Mouse (Mus musculus) midbrain, embryonic 10.5 days (tissue): ENCODE measurements around the gene Auts2. TPM values are rescaled to one million over a fixed set of nuclear protein-coding genes. Genes with fewer than 3 reads are reported as not detected.

Source experiments
- DNase-seq: peaks from one replicate; pipeline ENCODE4 v3.0.0-alpha.2; 2017; ENCODE audit warnings: low spot score
- H3K27ac ChIP-seq: fragments of 300-500 bp; sonication (generic); replicated peaks from 2 replicates; pipeline ENCODE4 v1.5.1; 2016; ENCODE audit warnings: mild to moderate bottlenecking
- H3K27me3 ChIP-seq: fragments of 300-500 bp; sonication (generic); 2 replicates; pipeline ENCODE4 v1.6.1; 2016; ENCODE audit warnings: low read depth, mild to moderate bottlenecking; ENCODE audit not compliant: poor library complexity, severe bottlenecking
- H3K36me3 ChIP-seq: fragments of 300-500 bp; sonication (generic); 2 replicates; pipeline ENCODE4 v1.6.1; 2016; ENCODE audit warnings: mild to moderate bottlenecking, moderate library complexity
- H3K4me1 ChIP-seq: fragments of 300-500 bp; sonication (generic); 2 replicates; pipeline ENCODE4 v1.6.1; 2016
- H3K4me3 ChIP-seq: fragments of 300-500 bp; sonication (generic); 2 replicates; pipeline ENCODE4 v1.5.1; 2016; ENCODE audit warnings: mild to moderate bottlenecking, moderate library complexity
- H3K9me3 ChIP-seq: fragments of 300-500 bp; sonication (generic); replicated peaks from 2 replicates; pipeline ENCODE4 v1.6.1; 2016; ENCODE audit warnings: mild to moderate bottlenecking
- WGBS: fragments of 180-500 bp; shearing (Covaris S2); methylation state at CpG from one replicate; pipeline ENCODE4 v1.1.7; 2016; 5-methylcytosine and 5-hydroxymethylcytosine counted together
- polyA plus RNA-seq: library from polyadenylated mRNA; unstranded; fragments of >200 nt; fragmentation: Nextera tagmentation; extraction: Ambion mirVana; gene quantifications from 2 replicates; pipeline ENCODE4 v1.2.1, GENCODE M21; 2016

Gene Auts2
- polyA plus RNA-seq, 1 experiment from 2014 or later: 32.3 TPM

DNA sequence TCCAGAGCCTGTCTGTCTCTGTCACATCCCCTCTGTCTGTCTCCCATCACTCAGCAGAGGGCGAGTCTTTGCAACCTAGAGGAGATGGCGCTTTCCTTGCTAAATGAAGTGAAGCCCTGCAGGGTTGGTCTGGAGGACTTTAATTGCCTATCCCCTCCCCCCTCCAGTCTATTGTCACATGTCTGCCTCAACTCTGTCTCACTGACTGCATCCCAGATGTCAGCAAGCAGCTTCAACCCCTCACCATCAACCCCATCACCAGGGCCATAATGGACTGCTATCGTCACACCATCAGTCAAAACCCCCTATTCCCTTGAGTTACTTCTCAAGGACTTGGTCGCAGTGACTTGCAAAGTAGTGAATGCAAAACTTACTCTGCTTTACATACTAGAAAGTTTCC is 402.3 kb downstream of the Auts2 start:
- DNase-seq: no peak
- H3K27me3 ChIP-seq: 0 out of 2 replicates have a peak, but pooled peaks cover 3% of the 10 kb centered on the region

DNA sequence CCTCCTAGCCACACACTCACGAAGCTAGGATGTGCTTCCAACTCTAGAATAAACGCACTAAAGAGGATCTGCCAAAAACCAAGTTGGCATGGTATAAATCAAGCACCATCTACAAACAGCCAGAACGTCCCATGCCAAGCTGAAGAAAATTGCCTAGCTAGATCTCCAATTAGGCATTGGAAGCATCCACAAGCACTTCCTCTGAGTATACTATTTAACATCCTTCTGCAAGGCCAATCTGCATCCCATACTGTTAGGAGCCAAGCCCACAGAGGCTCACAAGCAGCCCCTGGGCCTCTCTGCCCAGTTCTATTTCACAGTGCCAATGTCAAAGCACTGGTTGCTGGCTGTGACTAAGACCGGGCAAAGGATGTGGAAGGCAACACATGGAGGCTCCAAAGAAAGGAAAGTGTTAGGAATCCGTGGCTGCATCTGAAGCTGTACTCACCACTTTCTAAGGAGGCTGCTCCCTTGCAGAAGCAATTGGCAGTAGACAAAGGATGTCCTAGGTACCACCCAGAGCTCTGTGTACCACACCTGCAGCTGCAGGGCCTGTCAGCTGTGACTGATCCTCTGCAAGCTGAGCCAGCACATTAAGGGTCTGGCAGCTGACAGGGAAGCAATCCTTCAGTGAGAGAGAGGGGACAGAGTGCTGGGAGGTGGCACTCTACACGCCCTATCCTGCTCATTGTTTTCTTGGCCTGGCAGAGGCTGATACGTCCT is 407.0 kb downstream of the Auts2 start:
- H3K27me3 ChIP-seq: 0 out of 2 replicates have a peak, but pooled peaks cover 3% of the 10 kb centered on the region
- no peak for DNase-seq
- no peak overlapping the region for H3K4me3 ChIP-seq
- 67% methylated on average over 7 of the region's 7 CpGs for WGBS
- H3K36me3 ChIP-seq: no peaks in the 10 kb centered on the region
- H3K27ac ChIP-seq: no peak overlapping the region
- no peaks in the 10 kb centered on the region for H3K9me3 ChIP-seq
- 0 out of 2 replicates have a peak, but pooled peaks cover 5% of the 10 kb centered on the region for H3K4me1 ChIP-seq

More for the DNA sequence above, 402.3 kb downstream of the Auts2 start:
- Histone ChIP-seq H3K36me3 (no peaks in the 10 kb centered on the region), H3K4me3 (no peak overlapping the region), H3K27ac (no peak overlapping the region), H3K9me3 (no peaks in the 10 kb centered on the region), H3K4me1 (0 out of 2 replicates have a peak, but pooled peaks cover 5% of the 10 kb centered on the region)
- WGBS: 74% methylated on average over 4 of the region's 4 CpGs

GRCm38 (mm10) chr5:132131948-132132347 is 411.2 kb downstream of the Auts2 start:
- 0 out of 2 replicates have a peak, but pooled peaks cover 3% of the 10 kb centered on the region for H3K27me3 ChIP-seq
- 0 out of 2 replicates have a peak, but pooled peaks cover 5% of the 10 kb centered on the region for H3K4me1 ChIP-seq
- H3K9me3 ChIP-seq: no peaks in the 10 kb centered on the region
- no peak for DNase-seq
- no peak overlapping the region for H3K27ac ChIP-seq
- H3K4me3 ChIP-seq: no peak overlapping the region
- no peaks in the 10 kb centered on the region for H3K36me3 ChIP-seq
- 92% methylated on average over 3 of the region's 3 CpGs for WGBS

GRCm38 (mm10) chr5:132130577-132130976 is 412.6 kb downstream of the Auts2 start:
- Histone ChIP-seq H3K27ac (no peak overlapping the region), H3K4me1 (no peaks in the 10 kb centered on the region), H3K27me3 (no peaks in the 10 kb centered on the region), H3K9me3 (no peaks in the 10 kb centered on the region), H3K36me3 (no peaks in the 10 kb centered on the region), H3K4me3 (no peak overlapping the region)
- 82% methylated on average over 4 of the region's 4 CpGs for WGBS
- no peak for DNase-seq

DNA sequence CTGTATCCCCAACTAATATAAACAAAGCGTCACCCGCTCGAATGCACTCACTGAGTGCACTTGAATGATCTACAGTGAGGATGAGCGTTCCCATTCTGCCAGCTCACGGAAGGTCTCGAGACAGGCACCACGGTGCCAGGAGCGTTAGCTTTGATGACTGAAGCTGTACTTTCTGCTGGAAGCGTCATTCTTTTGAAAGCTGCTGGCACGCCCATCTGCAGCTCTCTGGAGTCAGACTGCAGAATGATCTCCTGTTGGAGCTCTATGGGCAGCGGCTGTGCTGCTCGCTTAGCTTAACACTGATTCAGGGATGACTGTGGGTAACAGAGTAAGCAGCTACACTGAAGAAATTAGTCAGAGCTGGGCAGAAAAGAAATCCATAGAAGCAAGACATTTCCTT is 416.5 kb downstream of the Auts2 start:
- no peak for DNase-seq
- Histone ChIP-seq H3K4me1 (no peaks in the 10 kb centered on the region), H3K27ac (no peak overlapping the region), H3K4me3 (no peak overlapping the region), H3K36me3 (no peaks in the 10 kb centered on the region), H3K27me3 (no peaks in the 10 kb centered on the region), H3K9me3 (no peaks in the 10 kb centered on the region)
- WGBS: 91% methylated on average over 12 of the region's 12 CpGs

DNA sequence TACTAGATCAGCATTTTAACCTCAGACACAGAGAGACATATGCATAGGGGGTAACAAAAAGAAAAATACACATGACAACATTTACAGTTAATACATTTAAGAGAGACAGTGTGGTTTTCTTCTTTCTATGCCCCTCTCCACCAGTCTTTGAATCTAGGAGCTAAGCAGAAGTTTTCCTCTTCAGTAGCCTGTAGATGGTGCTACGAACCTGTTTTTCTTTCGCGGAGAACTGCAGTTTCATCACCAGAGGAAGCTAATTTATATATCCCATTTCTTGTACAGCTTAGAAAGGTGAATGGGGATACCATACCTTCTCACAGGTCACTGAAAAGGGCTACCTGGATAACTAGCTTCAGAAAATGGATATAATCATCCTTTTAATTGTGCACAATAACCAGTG is 427.5 kb downstream of the Auts2 start:
- H3K9me3 ChIP-seq: no peaks in the 10 kb centered on the region
- no peak for DNase-seq
- no peaks in the 10 kb centered on the region for H3K4me1 ChIP-seq
- no peak overlapping the region for H3K4me3 ChIP-seq
- H3K27ac ChIP-seq: no peak overlapping the region
- H3K27me3 ChIP-seq: no peaks in the 10 kb centered on the region
- WGBS: 79% methylated on average over 3 of the region's 3 CpGs
- H3K36me3 ChIP-seq: no peaks in the 10 kb centered on the region

- H3K27me3 ChIP-seq: no peaks in the 10 kb centered on the region
- 80% methylated on average over 8 of the region's 8 CpGs for WGBS
- H3K4me1 ChIP-seq: no peaks in the 10 kb centered on the region
- no peaks in the 10 kb centered on the region for H3K36me3 ChIP-seq
- no peaks in the 10 kb centered on the region for H3K9me3 ChIP-seq
- H3K27ac ChIP-seq: no peak overlapping the region
- DNase-seq: no peak
- no peak overlapping the region for H3K4me3 ChIP-seq
Observed at GRCm38 (mm10) chr5:132114561-132115301, 428.4 kb downstream of the Auts2 start.

DNA sequence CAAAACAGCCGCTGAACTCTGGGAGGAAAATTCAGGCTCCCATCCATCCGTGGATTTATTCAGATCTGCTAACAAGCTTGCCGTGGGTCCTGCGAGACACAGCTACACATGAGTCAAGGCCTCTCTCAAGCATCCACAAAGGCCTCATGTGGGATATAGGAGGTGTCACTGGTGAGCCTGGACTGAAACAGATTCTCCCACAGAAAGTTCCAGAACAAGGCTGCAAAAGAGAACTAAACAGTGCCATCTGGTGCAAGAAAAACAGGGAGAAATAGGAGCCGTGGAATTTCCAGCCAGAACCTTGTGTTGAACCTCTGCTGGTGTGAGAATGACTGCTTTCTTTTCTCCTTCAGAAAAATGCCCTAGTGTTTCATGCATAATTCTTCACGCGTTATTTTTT is 429.7 kb downstream of the Auts2 start:
- H3K27me3 ChIP-seq: no peaks in the 10 kb centered on the region
- 84% methylated on average over 7 of the region's 7 CpGs for WGBS
- no peak for DNase-seq
- H3K36me3 ChIP-seq: no peaks in the 10 kb centered on the region
- no peak overlapping the region for H3K27ac ChIP-seq
- H3K4me1 ChIP-seq: no peaks in the 10 kb centered on the region
- H3K9me3 ChIP-seq: no peaks in the 10 kb centered on the region
- no peak overlapping the region for H3K4me3 ChIP-seq

DNA sequence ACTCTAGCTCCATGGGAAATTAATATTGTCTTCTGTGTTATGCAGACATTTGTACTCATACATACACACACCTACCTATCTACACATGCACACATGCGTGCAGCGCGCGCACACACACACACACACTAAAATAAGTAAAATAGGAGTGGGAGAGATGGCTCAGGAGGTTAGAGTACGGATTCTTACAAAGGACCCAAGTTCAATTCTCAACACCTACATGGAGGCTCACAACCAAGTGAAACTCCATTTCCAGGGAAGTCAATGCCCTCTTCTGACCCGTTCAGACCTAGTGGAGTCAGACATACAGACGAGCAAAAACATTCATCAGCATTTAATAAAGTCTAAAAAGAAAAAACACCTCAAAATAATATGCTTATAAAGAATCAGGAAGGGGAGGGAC is 430.5 kb downstream of the Auts2 start:
- WGBS: 93% methylated on average over 7 of the region's 7 CpGs
- DNase-seq: no peak
- no peak overlapping the region for H3K27ac ChIP-seq
- no peaks in the 10 kb centered on the region for H3K27me3 ChIP-seq
- no peaks in the 10 kb centered on the region for H3K4me1 ChIP-seq
- no peaks in the 10 kb centered on the region for H3K36me3 ChIP-seq
- H3K4me3 ChIP-seq: no peak overlapping the region
- no peaks in the 10 kb centered on the region for H3K9me3 ChIP-seq

- no peaks in the 10 kb centered on the region for H3K36me3 ChIP-seq
- 90% methylated on average over 4 of the region's 4 CpGs for WGBS
Observed at GRCm38 (mm10) chr5:132102426-132102825, 440.7 kb downstream of the Auts2 start.

GRCm38 (mm10) chr5:132098461-132098860 is 444.7 kb downstream of the Auts2 start:
- no peak overlapping the region for H3K4me3 ChIP-seq
- H3K9me3 ChIP-seq: no peaks in the 10 kb centered on the region
- peaks cover 13% of the 10 kb centered on the region; the same call in 1 of the 2 replicates for H3K27me3 ChIP-seq
- no peaks in the 10 kb centered on the region for H3K36me3 ChIP-seq
- peak overlapping the region; percentile 42; the same call in 1 of the 2 replicates for H3K27ac ChIP-seq
- 34% methylated on average over 3 of the region's 3 CpGs for WGBS
- peaks cover 16% of the 10 kb centered on the region for H3K4me1 ChIP-seq
- peak; percentile 19 for DNase-seq

More at GRCm38 (mm10) chr5:132102426-132102825, 440.7 kb downstream of the Auts2 start:
- peaks cover 16% of the 10 kb centered on the region for H3K4me1 ChIP-seq
- no peak overlapping the region for H3K4me3 ChIP-seq
- no peaks in the 10 kb centered on the region for H3K9me3 ChIP-seq
- no peak overlapping the region for H3K27ac ChIP-seq
- no peaks in the 10 kb centered on the region for H3K27me3 ChIP-seq
- no peak for DNase-seq

DNA sequence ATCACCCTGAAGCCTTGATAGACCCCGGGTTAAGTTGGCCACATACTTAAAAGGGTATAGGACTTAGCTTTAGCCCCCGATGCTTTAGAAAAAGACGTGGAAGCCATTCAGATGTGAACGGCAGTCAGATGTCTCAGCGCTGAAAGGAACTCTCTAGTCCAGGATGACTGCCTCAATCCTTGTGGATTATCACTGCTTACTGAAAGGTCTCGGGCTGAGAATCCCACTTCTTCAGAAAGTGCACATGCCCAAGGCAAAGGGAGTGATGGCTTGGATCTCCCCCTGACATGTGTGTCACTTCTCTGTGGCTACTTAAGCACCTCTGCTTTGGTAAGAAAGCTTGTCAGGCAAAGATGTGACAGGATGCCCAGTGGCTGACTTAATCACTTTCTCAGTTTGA is 450.4 kb downstream of the Auts2 start:
- Histone ChIP-seq H3K4me1 (peaks cover 32% of the 10 kb centered on the region), H3K36me3 (no peaks in the 10 kb centered on the region), H3K27me3 (peaks cover 24% of the 10 kb centered on the region), H3K4me3 (no peak overlapping the region), H3K9me3 (no peaks in the 10 kb centered on the region), H3K27ac (no peak overlapping the region)
- WGBS: 34% methylated on average over 6 of the region's 6 CpGs
- peak; percentile 24 for DNase-seq
